Mouse (Mus musculus): ENCODE results near the gene Ttc22.

- no peak for TF ChIP-seq CTCF (IDR thresholded peaks at IDR 0.05; ENCODE audit: low read depth)
- no peak for TF ChIP-seq EP300 (IDR thresholded peaks at IDR 0.05; ENCODE audit: low read depth)
Measured at GRCm38 (mm10) chr4:106653051-106653450, 30.8 kb downstream of the Ttc22 start.

Measured in liver, postnatal 0 days (tissue).